Mouse (Mus musculus) intestine, embryonic 14.5 days (tissue): ENCODE data around the gene Olfr781. TPM values are rescaled to one million over a fixed set of nuclear protein-coding genes. Genes with fewer than 3 reads are reported as not detected.

Source experiments
- polyA plus RNA-seq: library from polyadenylated mRNA; unstranded; fragments of >200 nt; fragmentation: Nextera tagmentation; extraction: Ambion mirVana; gene quantifications from 2 replicates; pipeline ENCODE4 v1.2.1, GENCODE M21; 2014

Gene Olfr781
- polyA plus RNA-seq, 1 experiment from 2014 or later, result not detected

Other genes starting within 250 kb of the Olfr781 start
- not detected in 2 replicates for gene Olfr767, start 245.9 kb upstream of the Olfr781 start, polyA plus RNA-seq
- gene Olfr768, start 229.5 kb upstream of the Olfr781 start, polyA plus RNA-seq, result not detected in 2 replicates
- gene Olfr769, start 211.0 kb upstream of the Olfr781 start, polyA plus RNA-seq, result not detected in 2 replicates
- gene Olfr770, start 189.9 kb upstream of the Olfr781 start, polyA plus RNA-seq, result not detected in 2 replicates
- not detected in 2 replicates for gene Olfr771, start 164.1 kb upstream of the Olfr781 start, polyA plus RNA-seq
- not detected in 2 replicates for gene Olfr772, start 150.9 kb upstream of the Olfr781 start, polyA plus RNA-seq
- not detected in 2 replicates for gene Olfr773, start 141.4 kb upstream of the Olfr781 start, polyA plus RNA-seq
- not detected in 2 replicates for gene Olfr774, start 92.7 kb upstream of the Olfr781 start, polyA plus RNA-seq
- not detected in 2 replicates for gene Olfr775, start 80.4 kb upstream of the Olfr781 start, polyA plus RNA-seq
- not detected in 2 replicates for gene Olfr776, start 69.7 kb upstream of the Olfr781 start, polyA plus RNA-seq
- gene Olfr777, start 57.4 kb upstream of the Olfr781 start, polyA plus RNA-seq, result not detected in 2 replicates
- not detected in 2 replicates for gene Olfr780, start 10.7 kb upstream of the Olfr781 start, polyA plus RNA-seq
- not detected in 2 replicates for gene Olfr782, start 20.0 kb downstream of the Olfr781 start, polyA plus RNA-seq
- gene Olfr784, start 55.2 kb downstream of the Olfr781 start, polyA plus RNA-seq, result 0.11 and 0.20 TPM in 2 replicates
- not detected in 2 replicates for gene Olfr785, start 76.6 kb downstream of the Olfr781 start, polyA plus RNA-seq
- not detected in 2 replicates for gene Olfr786, start 98.5 kb downstream of the Olfr781 start, polyA plus RNA-seq
- gene Olfr787, start 133.0 kb downstream of the Olfr781 start, polyA plus RNA-seq, result not detected in 2 replicates
- gene Olfr788, start 142.1 kb downstream of the Olfr781 start, polyA plus RNA-seq, result not detected in 2 replicates
- not detected in 2 replicates for gene Olfr789, start 155.9 kb downstream of the Olfr781 start, polyA plus RNA-seq
- gene Olfr790, start 169.6 kb downstream of the Olfr781 start, polyA plus RNA-seq, result not detected in 2 replicates
- gene Olfr791, start 192.9 kb downstream of the Olfr781 start, polyA plus RNA-seq, result not detected in 2 replicates
- gene Olfr792, start 210.3 kb downstream of the Olfr781 start, polyA plus RNA-seq, result not detected in 2 replicates
- gene Olfr794, start 238.8 kb downstream of the Olfr781 start, polyA plus RNA-seq, result not detected in 2 replicates